Mouse (Mus musculus): ENCODE measurements around the gene Frs2.
"Not testable (repeated sequence)": the region's sequence is repeated elsewhere in the genome, so short reads cannot be mapped to it uniquely, and the experiment has no call there.

The Frs2 gene

DNA sequence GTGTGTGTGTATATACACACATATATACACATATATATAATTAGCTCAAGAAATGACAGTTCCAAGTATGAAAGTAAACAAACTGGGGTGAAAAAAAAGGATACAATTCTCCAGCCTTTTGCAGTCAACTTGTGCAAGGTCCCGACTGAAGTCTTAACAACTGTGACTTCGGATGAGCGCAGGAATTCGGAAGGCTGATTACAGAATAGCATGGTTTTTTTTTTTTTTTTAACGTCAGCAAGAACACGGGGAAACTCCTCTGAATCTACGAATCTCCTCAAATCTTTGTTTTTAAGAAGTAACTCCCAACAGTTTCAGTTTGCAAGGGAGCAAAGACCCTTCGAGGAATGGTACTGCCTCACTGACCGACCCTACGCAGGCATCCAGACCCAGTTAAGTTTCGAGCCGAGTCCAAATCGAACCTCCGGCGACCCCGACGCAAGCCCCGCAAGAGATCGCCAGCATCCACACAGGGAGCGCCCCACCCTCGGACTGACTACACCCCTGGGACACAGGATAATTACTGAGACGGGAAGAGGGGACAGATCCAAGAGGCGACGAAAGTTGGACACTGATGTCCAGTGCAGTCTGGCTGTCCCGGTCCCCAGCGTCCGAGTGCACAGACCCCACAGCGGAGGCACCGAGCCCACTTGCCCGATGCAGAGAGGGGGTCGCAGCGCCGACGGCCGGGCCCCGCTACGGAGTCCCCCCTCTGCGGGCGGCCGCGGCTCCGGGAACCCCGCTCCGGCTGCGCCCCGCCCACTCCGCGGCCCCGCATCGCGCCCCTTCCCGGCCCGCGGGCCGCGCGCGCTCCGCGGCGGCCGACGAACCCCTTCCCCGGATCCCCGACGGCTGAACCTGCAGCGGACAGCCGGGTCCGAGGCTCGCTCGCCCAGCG lies 622 bp downstream of the Frs2 start:
- peak in 1 of 2 experiments; percentile 5 for DNase-seq (ENCODE audit: low read depth in 2 of 2, low spot score in 2 of 2)

DNA sequence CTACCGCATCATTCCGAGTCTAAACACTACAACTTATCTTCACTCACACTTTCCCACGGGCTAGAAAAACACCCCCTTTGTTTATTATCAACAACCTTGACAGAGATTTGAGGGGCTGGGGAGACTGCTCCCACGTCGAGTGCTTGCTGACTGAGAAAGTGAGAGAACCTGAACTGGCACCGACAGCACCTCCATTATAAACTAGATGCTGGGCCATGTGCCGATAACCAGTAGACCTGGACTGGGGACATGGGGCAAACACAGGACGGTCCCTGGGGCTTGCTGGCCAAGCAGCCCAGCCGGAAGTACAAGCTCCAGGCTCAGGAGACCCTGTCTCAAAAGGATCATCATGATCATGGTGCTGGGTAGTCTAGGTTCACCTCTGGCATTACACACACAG lies 1.9 kb downstream of the Frs2 start:
- DNase-seq (ENCODE audit: low read depth in 2 of 2, low spot score in 2 of 2) = no peak

GRCm38 (mm10) chr10:117145546-117146265 lies 2.6 kb downstream of the Frs2 start:
- DNase-seq (ENCODE audit: low read depth in 2 of 2, low spot score in 2 of 2) = no peak

DNA sequence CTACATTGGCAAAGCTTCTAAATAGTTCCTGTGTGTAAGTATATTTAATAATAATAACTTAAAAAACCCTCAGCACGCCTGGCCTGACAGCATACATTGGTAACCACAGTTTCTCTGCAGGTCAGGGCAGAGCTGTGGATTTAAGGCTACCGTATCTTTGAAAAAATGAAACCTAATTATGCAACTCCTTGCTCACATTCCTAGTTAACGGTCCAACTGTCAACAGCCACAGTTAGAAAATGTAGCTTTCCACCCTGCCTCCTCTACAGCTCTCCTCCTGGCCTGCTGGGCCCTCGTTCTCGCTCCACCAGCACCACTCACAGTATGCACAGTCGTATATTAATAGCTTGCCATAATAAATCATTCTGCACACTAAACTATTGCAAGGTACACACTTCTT lies 3.7 kb downstream of the Frs2 start:
- no peak for DNase-seq (ENCODE audit: low read depth in 2 of 2, low spot score in 2 of 2)

GRCm38 (mm10) chr10:117144071-117144470 lies 4.3 kb downstream of the Frs2 start:
- no peak for DNase-seq (ENCODE audit: low read depth in 2 of 2, low spot score in 2 of 2)

DNA sequence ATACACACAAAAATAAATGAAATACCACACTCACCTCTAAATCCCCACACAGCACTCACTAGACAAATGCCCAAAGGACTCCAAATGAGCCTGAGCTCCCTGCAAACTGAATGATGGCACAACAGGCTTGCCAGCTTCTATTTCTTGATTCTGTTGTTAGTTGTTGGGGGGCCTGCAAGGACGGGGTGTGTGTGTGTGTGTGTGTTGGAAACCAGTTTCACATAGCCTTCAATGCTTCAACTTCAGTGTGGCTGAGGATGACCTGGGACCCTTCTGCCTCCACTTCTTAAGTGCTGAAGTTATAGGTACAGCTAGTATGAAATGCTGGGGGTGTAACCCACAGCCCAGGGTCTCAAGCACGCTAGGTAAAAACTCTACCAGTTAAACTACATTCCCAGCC lies 5.0 kb downstream of the Frs2 start:
- DNase-seq (ENCODE audit: low read depth in 2 of 2, low spot score in 2 of 2) = no peak

DNA sequence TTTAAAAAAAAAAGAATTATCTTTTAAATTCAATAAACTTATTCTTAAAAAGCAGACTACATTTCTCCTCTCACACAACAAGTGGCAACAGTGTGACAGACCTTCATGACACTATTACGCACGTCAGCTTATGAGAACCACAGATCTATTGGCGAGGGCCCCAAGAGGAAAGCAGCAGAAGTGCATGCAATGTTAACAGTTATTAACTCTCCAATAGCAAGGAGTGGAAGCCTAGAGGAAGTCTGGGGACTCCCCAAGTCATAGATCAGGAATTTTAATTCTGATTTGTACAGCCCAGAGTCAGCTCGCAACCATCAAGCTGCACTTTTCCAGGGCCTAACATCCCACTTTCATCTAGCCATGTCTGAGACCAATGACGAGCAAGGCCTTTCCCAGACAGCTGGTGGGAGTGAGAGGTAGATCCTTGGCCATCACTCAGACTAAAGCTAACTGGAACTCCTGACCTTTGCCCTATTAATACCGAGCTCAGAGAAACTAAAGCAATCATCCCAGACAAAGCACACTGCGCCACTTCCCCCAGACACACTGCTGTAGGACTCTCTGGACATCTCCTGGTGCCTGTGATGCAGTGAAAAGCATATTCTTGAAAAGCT lies 6.3 kb downstream of the Frs2 start:
- no peak for DNase-seq (ENCODE audit: low read depth in 2 of 2, low spot score in 2 of 2)

GRCm38 (mm10) chr10:117131506-117131905 lies 16.8 kb downstream of the Frs2 start:
- not testable (repeated sequence) for DNase-seq (ENCODE audit: low read depth in 2 of 2, low spot score in 2 of 2)

- DNase-seq (ENCODE audit: low read depth in 2 of 2, low spot score in 2 of 2) = no peak
Observed at GRCm38 (mm10) chr10:117130037-117130436, 18.3 kb downstream of the Frs2 start.

DNA sequence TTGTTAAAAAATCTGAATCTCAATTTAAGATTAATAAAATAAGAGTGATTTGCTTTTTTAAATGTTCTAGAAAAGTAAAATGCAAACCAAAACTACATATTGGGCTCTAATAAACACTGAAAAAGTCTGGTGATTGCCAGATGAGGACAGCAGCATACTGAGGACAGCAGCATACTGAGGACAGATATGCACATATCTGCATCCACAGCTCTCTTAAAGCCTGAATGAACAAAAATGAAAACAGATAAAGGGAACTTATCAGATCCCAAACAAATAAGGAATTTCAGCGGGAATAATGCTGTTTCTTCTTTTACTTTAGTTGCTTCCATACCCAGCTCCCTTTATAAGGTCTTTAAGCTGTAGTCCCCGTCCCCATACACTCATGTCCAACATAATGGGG lies 19.6 kb downstream of the Frs2 start:
- DNase-seq (ENCODE audit: low read depth in 2 of 2, low spot score in 2 of 2) = no peak

DNA sequence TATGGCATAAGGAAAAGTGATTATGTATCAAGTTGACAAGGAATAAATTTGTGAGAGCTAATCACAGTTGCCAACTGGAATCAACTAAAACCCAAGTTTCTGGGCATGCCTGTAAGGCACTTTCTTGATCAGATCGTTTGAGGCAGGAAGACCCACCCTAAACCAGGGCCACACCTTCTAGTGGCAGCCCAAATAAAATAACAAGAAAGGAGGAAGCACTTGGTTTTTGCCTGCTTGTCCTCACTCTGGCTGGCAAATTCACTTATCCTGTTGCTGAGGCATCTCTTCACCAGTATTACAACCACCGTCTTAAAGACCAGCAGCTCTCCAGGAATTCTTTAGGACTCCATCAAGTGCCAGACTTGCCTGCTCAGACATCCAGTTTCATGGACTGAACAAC lies 20.9 kb downstream of the Frs2 start:
- DNase-seq (ENCODE audit: low read depth in 2 of 2, low spot score in 2 of 2) = no peak

GRCm38 (mm10) chr10:117126719-117127118 lies 21.6 kb downstream of the Frs2 start:
- no peak for DNase-seq (ENCODE audit: low read depth in 2 of 2, low spot score in 2 of 2)

DNA sequence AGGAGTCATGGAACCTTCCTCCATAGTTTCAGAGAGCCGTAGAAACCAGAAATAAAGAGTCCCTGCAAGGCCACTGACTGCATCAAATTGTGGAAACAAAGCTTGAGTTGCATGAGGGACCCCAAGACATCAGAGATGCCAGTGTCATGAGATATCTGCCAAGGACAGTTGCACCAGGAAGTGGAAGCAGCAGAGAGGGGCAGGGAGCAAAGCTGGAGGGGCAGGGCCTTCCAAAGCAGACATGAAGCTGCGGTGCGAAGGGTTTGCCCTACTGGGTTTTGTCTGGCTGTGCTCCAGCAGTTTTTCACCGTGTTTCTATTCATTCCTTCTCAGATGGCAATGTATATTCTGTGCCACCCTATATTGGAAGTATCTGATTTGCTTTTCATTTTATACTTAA lies 22.1 kb downstream of the Frs2 start:
- DNase-seq (ENCODE audit: low read depth in 2 of 2, low spot score in 2 of 2) = no peak

- DNase-seq (ENCODE audit: low read depth in 2 of 2, low spot score in 2 of 2) = no peak
Observed at GRCm38 (mm10) chr10:117121448-117121847, 26.9 kb downstream of the Frs2 start.

DNA sequence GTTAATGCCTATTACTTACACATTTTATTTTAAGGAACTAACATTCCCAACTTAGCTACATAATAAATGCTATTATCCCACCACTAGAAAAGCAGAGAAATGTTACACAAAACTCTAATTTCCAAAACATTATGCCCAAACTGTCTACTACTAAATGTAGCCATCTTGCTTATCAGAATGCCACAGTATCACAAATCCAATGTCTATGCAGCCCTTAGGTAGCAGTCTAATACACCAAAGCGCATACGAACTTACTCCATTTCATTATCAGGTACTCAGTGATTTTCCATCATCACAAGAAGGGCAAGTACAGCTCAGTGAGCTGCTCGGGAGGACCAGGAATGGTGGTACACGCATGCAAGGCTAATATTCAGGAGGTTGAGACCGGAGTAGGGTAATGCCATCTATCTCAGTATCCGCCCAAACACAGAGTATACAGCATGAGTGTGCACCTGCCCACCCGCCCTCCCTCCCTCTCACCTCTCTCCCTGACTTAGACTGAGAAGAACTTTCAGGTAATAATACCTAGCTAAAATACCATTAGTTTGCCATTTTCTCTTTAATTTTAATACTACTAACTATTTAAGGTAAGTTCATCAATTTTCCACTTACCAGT lies 28.2 kb downstream of the Frs2 start:
- no peak for DNase-seq (ENCODE audit: low read depth in 2 of 2, low spot score in 2 of 2)

- DNase-seq (ENCODE audit: low read depth in 2 of 2, low spot score in 2 of 2) = peak; percentile 17 to 24
Observed at GRCm38 (mm10) chr10:117119531-117119930, 28.8 kb downstream of the Frs2 start.

- DNase-seq (ENCODE audit: low read depth in 2 of 2, low spot score in 2 of 2) = peak; percentile 72 to 77
Observed at GRCm38 (mm10) chr10:117118421-117118831, 29.9 kb downstream of the Frs2 start.

DNA sequence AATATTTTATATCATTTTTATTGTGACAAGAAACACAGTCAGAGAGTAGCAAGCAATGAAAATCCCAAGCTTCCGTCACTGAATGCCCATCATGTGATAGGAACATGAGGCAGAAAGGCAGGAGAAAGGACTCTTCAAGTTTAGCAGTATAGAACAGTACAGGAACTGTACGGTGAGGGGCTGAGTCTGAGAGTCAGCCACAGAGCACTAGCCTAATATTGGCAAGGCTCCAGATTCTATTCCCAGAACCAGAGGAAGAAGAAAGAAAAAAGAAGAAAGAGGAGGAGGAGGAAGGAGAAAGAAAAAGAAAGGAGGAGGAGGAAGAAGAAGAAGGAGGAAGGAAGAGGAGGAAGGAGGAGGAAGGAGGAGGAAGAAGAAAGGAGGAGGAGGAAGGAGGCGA lies 32.7 kb downstream of the Frs2 start:
- DNase-seq (ENCODE audit: low read depth in 2 of 2, low spot score in 2 of 2) = no peak

DNA sequence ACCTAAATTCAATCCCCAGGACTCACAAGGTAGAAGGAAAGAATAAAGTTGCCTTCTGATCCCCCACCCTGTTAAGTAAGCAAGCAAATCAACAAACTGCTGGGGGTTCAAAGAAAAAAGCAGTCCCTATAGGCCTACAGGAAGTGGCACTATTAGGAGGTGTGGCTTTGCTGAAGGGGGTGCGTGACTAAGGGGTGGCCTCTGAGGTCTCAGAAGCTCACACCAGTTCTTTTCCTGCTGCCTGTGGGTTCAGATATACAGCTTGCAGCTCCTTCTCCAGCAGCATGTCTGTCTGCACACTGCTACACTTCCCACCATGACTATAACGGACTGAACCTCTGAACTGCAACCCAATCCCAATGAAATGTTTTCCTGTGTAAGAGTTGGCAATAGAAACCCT lies 35.8 kb downstream of the Frs2 start:
- DNase-seq (ENCODE audit: low read depth in 2 of 2, low spot score in 2 of 2) = peak; percentile 25 to 56

DNA sequence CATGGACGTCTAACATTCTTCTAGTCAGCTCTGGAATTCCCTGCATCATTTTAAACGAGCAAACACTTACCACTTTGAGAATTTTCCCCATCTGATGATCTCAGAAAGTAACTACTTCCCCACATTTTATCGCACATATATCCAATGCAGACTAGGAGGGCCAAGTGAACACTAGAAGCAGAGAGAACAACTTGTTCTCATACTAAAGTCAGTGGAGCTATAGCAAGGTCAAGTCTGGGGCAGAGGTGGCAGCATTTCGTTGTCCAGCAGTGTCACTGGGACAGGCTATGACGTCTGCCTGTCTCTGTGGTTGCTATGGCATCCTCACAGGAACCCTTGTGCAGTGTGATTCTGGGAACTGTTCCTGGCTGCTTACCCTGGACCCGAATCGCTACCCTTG lies 36.9 kb downstream of the Frs2 start:
- no peak for DNase-seq (ENCODE audit: low read depth in 2 of 2, low spot score in 2 of 2)

DNA sequence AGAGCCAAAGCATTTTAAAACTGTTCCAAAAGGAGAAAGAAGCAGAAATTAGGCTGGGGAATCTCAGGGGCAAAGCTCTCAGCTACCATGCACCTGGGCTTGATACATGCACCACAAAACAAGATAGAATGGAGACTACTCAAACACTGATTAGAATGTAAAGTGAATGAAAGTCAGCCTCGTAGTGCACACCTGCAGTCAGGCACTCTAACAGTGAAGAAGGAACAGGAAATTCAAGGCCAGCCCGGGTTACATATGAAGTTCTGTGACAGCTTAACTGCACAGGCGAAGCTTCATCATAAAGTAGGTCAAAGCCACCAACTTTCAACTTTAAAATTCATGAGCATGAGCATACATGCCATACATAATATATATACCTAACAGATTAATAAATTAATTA lies 38.1 kb downstream of the Frs2 start:
- no peak for DNase-seq (ENCODE audit: low read depth in 2 of 2, low spot score in 2 of 2)

DNA sequence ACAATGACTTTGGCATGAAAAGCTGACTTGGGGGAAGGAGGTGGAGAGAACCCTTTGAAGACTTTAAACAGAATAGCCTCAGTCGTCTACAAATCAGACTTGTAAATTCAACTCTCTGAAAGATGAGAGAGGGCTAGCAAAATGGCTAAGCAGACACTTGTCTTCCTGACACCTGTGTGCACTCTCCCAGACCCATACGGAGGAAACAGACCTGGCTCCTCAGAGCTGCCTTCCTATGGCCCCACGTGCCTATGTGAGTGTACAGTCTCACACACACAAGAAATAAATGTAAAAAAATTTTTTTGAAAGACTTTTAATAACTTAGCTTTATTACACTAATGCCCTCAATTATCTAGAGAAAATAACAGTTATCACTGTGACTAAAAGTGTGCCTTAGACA lies 41.6 kb downstream of the Frs2 start:
- DNase-seq (ENCODE audit: low read depth in 2 of 2, low spot score in 2 of 2) = no peak

All from CD8-positive naive resting alpha-beta T cell, adult 2 months (primary cell).